Mouse (Mus musculus) midbrain, embryonic 16.5 days (tissue): Measurements from ENCODE around the gene Lrp5. TPM values are rescaled to one million over a fixed set of nuclear protein-coding genes. Genes with fewer than 3 reads are reported as not detected.

Source experiments
- ATAC-seq: fragments of 200-750 bp; cut with Nextera tagmentation; 2 replicates; pipeline ENCODE4 v1.8.0; 2017; ENCODE audit warnings: moderate TSS enrichment
- H3K27ac ChIP-seq: fragments of 300-500 bp; sonication (generic); 2 replicates; pipeline ENCODE4 v1.5.1; 2014; ENCODE audit warnings: mild to moderate bottlenecking, low read length, mixed read lengths
- H3K27me3 ChIP-seq: fragments of 300-500 bp; sonication (generic); 2 replicates; pipeline ENCODE4 v1.6.1; 2014; ENCODE audit warnings: low read depth, low read length, mixed read lengths; ENCODE audit not compliant: control insufficient read depth, insufficient read depth
- H3K36me3 ChIP-seq: fragments of 300-500 bp; sonication (generic); 2 replicates; pipeline ENCODE4 v1.6.1; 2014; ENCODE audit warnings: mild to moderate bottlenecking, low read length, moderate library complexity, mixed read lengths; ENCODE audit not compliant: control insufficient read depth, insufficient read depth
- H3K4me1 ChIP-seq: fragments of 300-500 bp; sonication (generic); 2 replicates; pipeline ENCODE4 v1.6.1; 2014; ENCODE audit warnings: mild to moderate bottlenecking, low read length, mixed read lengths; ENCODE audit not compliant: control insufficient read depth, insufficient read depth
- H3K4me2 ChIP-seq: fragments of 300-500 bp; sonication (generic); 2 replicates; pipeline ENCODE4 v1.6.1; 2014; ENCODE audit warnings: mild to moderate bottlenecking, low read length, mixed read lengths
- H3K4me3 ChIP-seq: fragments of 300-500 bp; sonication (generic); 2 replicates; pipeline ENCODE4 v1.5.1; 2014; ENCODE audit warnings: low read depth, mild to moderate bottlenecking, low read length, moderate library complexity, mixed read lengths
- H3K9ac ChIP-seq: fragments of 300-500 bp; sonication (generic); 2 replicates; pipeline ENCODE4 v1.6.1; 2014; ENCODE audit warnings: low read depth, low read length, mixed read lengths
- H3K9me3 ChIP-seq: fragments of 300-500 bp; sonication (generic); replicated peaks from 2 replicates; pipeline ENCODE4 v1.6.1; 2014; ENCODE audit warnings: mild to moderate bottlenecking, low read length, mixed read lengths; ENCODE audit not compliant: control insufficient read depth, poor library complexity, severe bottlenecking
- WGBS: fragments of 180-500 bp; shearing (Covaris S2); extraction: QIAGEN DNeasy Blood & Tissue Kit; methylation state at CpG from one replicate; pipeline ENCODE4 v1.1.7; 2014; 5-methylcytosine and 5-hydroxymethylcytosine counted together
- polyA plus RNA-seq: library from polyadenylated mRNA; unstranded; fragments of >200 nt; fragmentation: Nextera tagmentation; extraction: Ambion mirVana; gene quantifications from 2 replicates; pipeline ENCODE4 v1.2.1, GENCODE M21; 2015

Lrp5 gene
- polyA plus RNA-seq, 1 experiment from 2014 or later: 0.89 TPM

DNA sequence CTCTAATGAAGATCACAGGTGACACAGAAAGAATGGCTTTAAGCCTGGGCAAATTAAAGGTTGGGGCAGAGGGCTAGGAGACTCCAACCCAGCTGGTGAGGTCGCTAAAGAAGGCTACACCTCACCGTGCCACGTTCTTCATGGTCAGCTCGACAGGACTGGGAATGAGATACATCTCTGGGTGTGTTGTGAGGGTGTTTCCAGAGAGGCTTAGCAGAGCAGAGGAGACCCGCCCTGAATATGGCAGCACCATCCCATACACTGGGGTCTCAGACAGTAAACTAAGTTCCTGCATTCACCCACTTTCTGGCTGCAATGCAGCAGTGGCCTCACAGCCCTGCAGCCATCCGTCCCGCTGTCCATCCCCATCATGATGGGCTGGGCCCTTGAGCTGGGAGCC, 46.8 kb downstream of the Lrp5 start:
- WGBS: 86% methylated on average over 7 of the region's 7 CpGs
- Histone ChIP-seq H3K9ac (no peak overlapping the region), H3K27me3 (no peaks in the 10 kb centered on the region)

GRCm38 (mm10) chr19:3638698-3639097, 47.7 kb downstream of the Lrp5 start:
- WGBS: 33% methylated on average over 8 of the region's 8 CpGs
- no peak overlapping the region for H3K27ac ChIP-seq
- H3K4me1 ChIP-seq: peaks cover 12% of the 10 kb centered on the region
- H3K27me3 ChIP-seq: no peaks in the 10 kb centered on the region
- H3K4me2 ChIP-seq: no peak overlapping the region
- no peak overlapping the region for H3K9ac ChIP-seq
- no peak for ATAC-seq
- H3K9me3 ChIP-seq: no peaks in the 10 kb centered on the region
- H3K36me3 ChIP-seq: no peaks in the 10 kb centered on the region
- H3K4me3 ChIP-seq: no peak overlapping the region

More for the DNA sequence above, 46.8 kb downstream of the Lrp5 start:
- no peak overlapping the region for H3K4me2 ChIP-seq
- H3K36me3 ChIP-seq: no peaks in the 10 kb centered on the region
- no peaks in the 10 kb centered on the region for H3K9me3 ChIP-seq
- H3K4me3 ChIP-seq: no peak overlapping the region
- peaks cover 12% of the 10 kb centered on the region for H3K4me1 ChIP-seq
- H3K27ac ChIP-seq: no peak overlapping the region
- no peak for ATAC-seq

GRCm38 (mm10) chr19:3632018-3632417, 54.3 kb downstream of the Lrp5 start:
- no peak overlapping the region for H3K4me3 ChIP-seq
- no peak overlapping the region for H3K27ac ChIP-seq
- 0 out of 2 replicates have a peak, but pooled peaks cover 3% of the 10 kb centered on the region for H3K36me3 ChIP-seq
- H3K4me1 ChIP-seq: no peaks in the 10 kb centered on the region
- no peak overlapping the region for H3K4me2 ChIP-seq
- H3K9me3 ChIP-seq: no peaks in the 10 kb centered on the region
- H3K27me3 ChIP-seq: no peaks in the 10 kb centered on the region
- WGBS: 91% methylated on average over 7 of the region's 7 CpGs
- no peak for ATAC-seq
- H3K9ac ChIP-seq: no peak overlapping the region

DNA sequence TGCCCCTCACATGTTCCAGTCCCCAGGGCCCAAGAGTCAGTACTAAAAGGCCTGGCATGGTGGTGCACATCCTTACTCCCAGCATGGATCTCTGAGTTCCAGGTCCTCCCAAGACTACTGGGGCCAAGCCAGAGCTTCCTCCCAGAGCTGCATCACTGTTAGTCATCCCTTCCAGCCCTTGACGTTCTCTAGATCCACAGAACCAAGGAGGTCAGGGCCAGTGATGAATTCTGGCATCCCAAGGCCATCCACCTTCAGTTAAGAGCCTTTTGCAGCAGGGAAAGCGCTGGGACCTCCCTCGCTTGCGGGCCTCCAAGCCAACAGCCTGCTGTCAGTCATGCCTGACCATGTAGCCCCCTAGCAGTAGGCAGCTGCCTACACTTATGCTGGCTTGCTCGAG, 54.9 kb downstream of the Lrp5 start:
- no peak for ATAC-seq

GRCm38 (mm10) chr19:3630486-3630885, 55.9 kb downstream of the Lrp5 start:
- Histone ChIP-seq H3K27me3 (no peaks in the 10 kb centered on the region), H3K36me3 (0 out of 2 replicates have a peak, but pooled peaks cover 3% of the 10 kb centered on the region), H3K4me1 (no peaks in the 10 kb centered on the region), H3K27ac (no peak overlapping the region), H3K4me3 (no peak overlapping the region), H3K4me2 (no peak overlapping the region), H3K9me3 (no peaks in the 10 kb centered on the region), H3K9ac (no peak overlapping the region)
- WGBS: 80% methylated on average over 5 of the region's 5 CpGs
- ATAC-seq: no peak

More for the DNA sequence above, 54.9 kb downstream of the Lrp5 start:
- no peaks in the 10 kb centered on the region for H3K27me3 ChIP-seq
- no peak overlapping the region for H3K4me3 ChIP-seq
- no peak overlapping the region for H3K27ac ChIP-seq
- no peak overlapping the region for H3K4me2 ChIP-seq
- H3K9ac ChIP-seq: no peak overlapping the region
- WGBS: 89% methylated on average over 5 of the region's 5 CpGs
- no peaks in the 10 kb centered on the region for H3K4me1 ChIP-seq
- 0 out of 2 replicates have a peak, but pooled peaks cover 3% of the 10 kb centered on the region for H3K36me3 ChIP-seq
- no peaks in the 10 kb centered on the region for H3K9me3 ChIP-seq

- no peak for ATAC-seq
- Histone ChIP-seq H3K9ac (no peak overlapping the region), H3K27me3 (no peaks in the 10 kb centered on the region), H3K27ac (no peak overlapping the region), H3K4me1 (no peaks in the 10 kb centered on the region), H3K4me3 (no peak overlapping the region), H3K36me3 (0 out of 2 replicates have a peak, but pooled peaks cover 3% of the 10 kb centered on the region), H3K9me3 (no peaks in the 10 kb centered on the region), H3K4me2 (no peak overlapping the region)
- 95% methylated on average over 20 of the region's 20 CpGs for WGBS
Observed at GRCm38 (mm10) chr19:3630027-3630426, 56.3 kb downstream of the Lrp5 start.

- H3K4me2 ChIP-seq: no peak overlapping the region
- ATAC-seq: no peak
- no peaks in the 10 kb centered on the region for H3K9me3 ChIP-seq
- H3K27ac ChIP-seq: no peak overlapping the region
- no peaks in the 10 kb centered on the region for H3K4me1 ChIP-seq
- H3K27me3 ChIP-seq: no peaks in the 10 kb centered on the region
- 0 out of 2 replicates have a peak, but pooled peaks cover 3% of the 10 kb centered on the region for H3K36me3 ChIP-seq
- H3K4me3 ChIP-seq: no peak overlapping the region
- no peak overlapping the region for H3K9ac ChIP-seq
- WGBS: 89% methylated on average over 8 of the region's 8 CpGs
Observed at GRCm38 (mm10) chr19:3628223-3628622, 58.1 kb downstream of the Lrp5 start.

GRCm38 (mm10) chr19:3625111-3625510, 61.3 kb downstream of the Lrp5 start:
- ATAC-seq: no peak
- H3K4me1 ChIP-seq: no peaks in the 10 kb centered on the region
- 0 out of 2 replicates have a peak, but pooled peaks cover 3% of the 10 kb centered on the region for H3K36me3 ChIP-seq
- H3K27ac ChIP-seq: no peak overlapping the region
- no peak overlapping the region for H3K4me2 ChIP-seq
- no peak overlapping the region for H3K4me3 ChIP-seq
- no peaks in the 10 kb centered on the region for H3K9me3 ChIP-seq
- 89% methylated on average over 7 of the region's 7 CpGs for WGBS
- H3K27me3 ChIP-seq: no peaks in the 10 kb centered on the region
- no peak overlapping the region for H3K9ac ChIP-seq

GRCm38 (mm10) chr19:3623824-3624223, 62.5 kb downstream of the Lrp5 start:
- ATAC-seq: no peak
- no peak overlapping the region for H3K27ac ChIP-seq
- no peak overlapping the region for H3K4me3 ChIP-seq
- no peaks in the 10 kb centered on the region for H3K27me3 ChIP-seq
- H3K4me1 ChIP-seq: no peaks in the 10 kb centered on the region
- WGBS: 74% methylated on average over 5 of the region's 5 CpGs
- H3K36me3 ChIP-seq: 0 out of 2 replicates have a peak, but pooled peaks cover 5% of the 10 kb centered on the region
- H3K4me2 ChIP-seq: no peak overlapping the region
- H3K9ac ChIP-seq: no peak overlapping the region
- no peaks in the 10 kb centered on the region; the same call in 1 of the 2 replicates for H3K9me3 ChIP-seq
